Mouse (Mus musculus) NIH3T3 (cell line): ENCODE results near the gene Mrpl24.

Experiments
- DNase-seq: peaks from one replicate; pipeline ENCODE4 v3.0.0-alpha.2; 2012; ENCODE audit warnings: low read depth

The Mrpl24 gene

GRCm38 (mm10) chr3:87947056-87947810 is 27.9 kb downstream of the Mrpl24 start:
- DNase-seq, result no peak

DNA sequence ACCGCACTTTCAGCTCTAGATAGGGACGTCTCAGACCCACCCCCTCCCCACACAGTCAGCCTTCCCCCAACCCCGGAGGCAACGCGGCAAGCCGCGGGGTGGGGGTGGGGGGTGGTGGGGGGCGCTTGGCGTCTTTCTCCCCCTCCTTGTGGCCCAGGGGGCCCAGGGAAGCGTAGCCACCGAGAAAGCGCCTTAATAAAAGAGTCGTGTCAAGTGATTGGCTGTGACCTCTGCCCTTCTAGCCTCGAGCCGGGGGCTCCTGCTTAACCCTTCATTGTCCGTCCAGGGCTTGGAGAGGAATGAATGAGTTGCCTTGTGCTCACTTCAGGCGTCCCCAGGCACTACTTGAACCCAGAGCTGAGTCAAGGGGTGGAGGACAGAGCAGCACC is 28.5 kb downstream of the Mrpl24 start:
- DNase-seq, result no peak

- peak; percentile 82 for DNase-seq
Observed at GRCm38 (mm10) chr3:87948378-87949265, 29.3 kb downstream of the Mrpl24 start, which contains the start of gene Crabp2. TSS of gene Crabp2 (plus strand) at chr3:87948666.

DNA sequence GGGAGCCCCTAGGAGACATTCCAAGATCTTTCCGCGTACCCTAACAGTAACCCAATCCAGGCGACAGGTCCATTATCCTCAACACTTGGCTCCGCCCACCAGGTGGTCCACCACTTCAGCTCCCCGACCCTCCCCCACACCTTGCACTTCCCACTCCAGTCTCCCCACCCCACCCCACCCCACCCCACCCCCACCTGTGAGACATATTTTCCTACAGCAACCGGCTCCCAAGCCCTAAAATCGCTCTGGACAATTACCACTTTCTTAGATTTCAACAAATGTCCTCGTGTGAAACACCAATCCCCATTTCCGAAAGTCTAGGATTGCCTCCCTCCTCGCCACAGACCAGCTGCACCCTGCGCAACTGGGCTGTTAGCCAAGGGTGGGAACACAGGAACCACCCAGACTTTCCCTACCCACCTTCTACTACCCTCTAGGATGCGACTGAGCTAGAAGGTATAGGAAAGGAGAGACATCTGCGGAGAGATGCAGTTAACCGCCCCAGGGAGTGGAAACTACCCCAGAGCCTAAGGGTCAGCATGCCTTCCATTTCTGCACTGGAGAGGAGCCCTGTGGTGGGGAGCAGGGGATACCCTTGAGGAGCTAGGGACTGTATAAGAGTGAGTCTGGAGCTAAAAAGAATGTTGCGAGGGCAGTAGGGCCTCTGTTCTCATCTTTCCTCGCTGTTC is 30.1 kb downstream of the Mrpl24 start:
- peak; percentile 55 for DNase-seq

DNA sequence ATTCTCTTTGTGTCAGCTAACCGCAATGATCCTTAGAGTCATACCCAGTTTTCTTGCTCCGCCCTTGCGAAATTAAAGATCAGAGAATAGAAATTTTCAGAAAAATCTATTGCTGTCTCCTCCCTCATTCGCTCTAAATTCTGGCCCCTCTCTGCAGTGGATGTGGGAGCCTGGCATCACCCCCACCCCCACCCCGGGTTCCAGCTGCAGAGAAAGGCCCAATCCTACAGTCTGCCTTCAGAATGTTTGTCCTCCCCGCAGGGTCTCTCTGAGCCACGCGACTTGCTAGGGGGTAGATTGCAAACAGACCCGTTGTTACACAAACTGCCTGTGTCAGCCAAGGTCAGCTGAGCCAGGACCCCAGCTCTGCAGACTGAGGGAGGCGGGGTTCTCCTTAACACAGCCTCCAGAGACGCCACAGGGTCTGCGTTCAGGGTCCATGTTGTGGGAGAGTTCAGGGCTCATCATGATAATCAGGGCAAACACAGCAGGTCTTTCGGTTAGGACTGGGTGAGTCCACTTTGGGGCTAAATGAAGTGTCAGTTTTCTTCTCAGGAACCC is 30.7 kb downstream of the Mrpl24 start:
- DNase-seq, result peak; percentile 52

- no peak for DNase-seq
Observed at GRCm38 (mm10) chr3:87951946-87952345, 32.6 kb downstream of the Mrpl24 start.

GRCm38 (mm10) chr3:87952440-87952839 is 33.1 kb downstream of the Mrpl24 start:
- DNase-seq, result no peak

DNA sequence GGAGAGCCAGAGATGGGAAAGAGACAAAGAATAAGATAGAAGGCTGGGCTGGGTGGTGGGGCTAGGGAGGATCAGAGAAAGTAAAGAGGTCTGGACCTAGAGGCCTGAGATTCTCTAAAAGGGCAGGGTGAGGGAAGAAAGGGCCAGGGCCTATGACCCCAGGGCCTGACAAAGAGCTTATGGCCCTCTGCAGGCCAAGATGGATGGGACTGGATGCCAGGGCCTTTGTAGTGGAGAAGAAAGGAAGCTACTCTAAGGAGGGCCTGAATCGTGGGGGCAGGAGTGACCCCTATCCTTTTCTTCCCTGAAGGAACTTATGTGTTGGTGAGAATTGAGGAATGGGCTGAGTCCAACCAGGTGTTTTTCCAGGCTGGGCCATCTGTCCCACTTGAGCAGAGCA is 38.8 kb downstream of the Mrpl24 start:
- no peak for DNase-seq

DNA sequence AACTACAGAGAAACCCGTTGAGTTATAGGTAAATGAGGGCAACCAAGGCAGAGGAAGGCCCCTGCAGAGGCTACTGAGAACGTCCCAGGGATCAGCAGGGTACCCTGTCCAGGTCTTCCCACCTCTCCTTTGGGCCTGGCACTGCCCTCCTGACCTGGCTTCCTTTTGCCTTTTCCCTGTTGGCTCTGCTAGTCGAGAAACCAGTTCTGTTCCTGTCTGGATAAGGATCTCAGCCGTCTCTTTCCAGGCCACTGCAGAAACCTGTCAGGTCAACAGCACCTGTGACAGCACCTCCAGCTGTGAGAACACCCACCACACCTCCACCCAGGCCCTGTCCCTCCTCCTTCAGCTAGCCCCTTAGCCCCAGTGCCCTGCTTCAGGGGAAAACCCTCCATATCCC is 39.2 kb downstream of the Mrpl24 start:
- DNase-seq, result no peak

DNA sequence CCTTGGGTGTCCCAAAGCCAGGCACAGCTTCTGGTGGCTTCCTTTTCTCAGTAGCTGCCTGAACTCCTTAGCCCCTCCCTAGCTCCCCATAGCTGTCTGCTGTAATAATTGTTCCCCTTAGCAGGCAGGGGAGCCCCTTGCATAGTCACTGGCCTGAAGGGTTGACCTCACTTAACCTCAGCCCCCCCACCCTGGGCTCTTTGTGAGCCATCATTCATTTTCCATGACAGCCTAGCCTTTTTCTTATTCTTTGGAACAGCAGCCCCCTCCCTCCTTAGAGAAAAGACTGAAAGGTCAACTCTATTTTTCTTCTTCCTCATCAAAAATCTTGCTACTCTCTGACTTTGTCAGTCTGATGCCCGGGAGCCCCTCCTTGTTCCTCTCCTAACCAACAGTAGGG is 39.7 kb downstream of the Mrpl24 start:
- DNase-seq, result no peak

- peak; percentile 66 for DNase-seq
Observed at GRCm38 (mm10) chr3:87959371-87959770, 40.1 kb downstream of the Mrpl24 start.

DNA sequence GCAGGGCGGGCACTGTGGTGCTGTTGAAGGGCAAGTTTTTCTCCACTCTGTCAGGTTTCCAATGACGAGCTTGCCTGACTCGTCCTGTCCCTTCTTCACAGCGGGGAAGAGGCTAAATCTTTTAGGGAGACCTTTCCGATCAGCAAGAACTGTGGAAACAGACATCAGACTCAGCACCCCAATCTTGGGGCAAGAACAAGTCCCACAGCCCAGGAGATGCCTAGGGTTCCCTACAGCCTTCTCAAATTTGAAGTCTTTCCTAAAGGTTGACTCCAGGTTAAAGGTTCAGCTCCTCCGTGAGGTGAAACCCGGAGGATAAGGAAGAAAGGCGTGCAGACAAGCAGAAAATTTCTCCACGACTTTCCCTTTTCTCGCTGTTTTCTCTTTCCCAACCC is 40.9 kb downstream of the Mrpl24 start:
- DNase-seq, result peak; percentile 29

- peak; percentile 98 for DNase-seq
Observed at GRCm38 (mm10) chr3:87960586-87961191, 41.4 kb downstream of the Mrpl24 start.

- DNase-seq, result peak; percentile 86
Observed at GRCm38 (mm10) chr3:87970184-87970938, 51.1 kb downstream of the Mrpl24 start.

GRCm38 (mm10) chr3:87970939-87971488 is 51.7 kb downstream of the Mrpl24 start, which contains the start of gene Nes:
TSS of gene Nes (plus strand) at chr3:87971078.
- DNase-seq, result peak; percentile 53

GRCm38 (mm10) chr3:87971489-87972202 is 52.3 kb downstream of the Mrpl24 start:
- DNase-seq, result no peak

- no peak for DNase-seq
Observed at GRCm38 (mm10) chr3:87972203-87972664, 52.9 kb downstream of the Mrpl24 start.

DNA sequence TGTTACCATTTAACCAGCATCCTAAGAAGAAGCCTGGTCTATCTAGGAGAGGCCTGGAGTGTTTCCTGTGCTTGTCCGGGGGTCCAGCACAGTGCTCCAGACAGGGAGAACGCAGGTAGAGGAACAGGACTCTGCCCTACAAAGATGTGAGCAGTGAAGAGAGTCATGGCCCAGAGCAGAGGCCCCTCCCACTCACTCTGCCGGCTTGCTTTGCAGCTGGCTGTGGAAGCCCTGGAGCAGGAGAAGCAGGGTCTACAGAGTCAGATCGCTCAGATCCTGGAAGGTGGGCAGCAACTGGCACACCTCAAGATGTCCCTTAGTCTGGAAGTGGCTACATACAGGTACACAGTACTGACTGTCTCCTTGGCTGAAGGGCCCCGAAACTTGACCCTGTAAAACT is 53.5 kb downstream of the Mrpl24 start:
- DNase-seq, result no peak
